Mouse (Mus musculus): Measurements from ENCODE around the gene Exoc2. TPM values are rescaled to one million over a fixed set of nuclear protein-coding genes. Genes with fewer than 3 reads are reported as not detected.

Gene Exoc2
- polyA plus RNA-seq, 1 experiment = 12.6 TPM

DNA sequence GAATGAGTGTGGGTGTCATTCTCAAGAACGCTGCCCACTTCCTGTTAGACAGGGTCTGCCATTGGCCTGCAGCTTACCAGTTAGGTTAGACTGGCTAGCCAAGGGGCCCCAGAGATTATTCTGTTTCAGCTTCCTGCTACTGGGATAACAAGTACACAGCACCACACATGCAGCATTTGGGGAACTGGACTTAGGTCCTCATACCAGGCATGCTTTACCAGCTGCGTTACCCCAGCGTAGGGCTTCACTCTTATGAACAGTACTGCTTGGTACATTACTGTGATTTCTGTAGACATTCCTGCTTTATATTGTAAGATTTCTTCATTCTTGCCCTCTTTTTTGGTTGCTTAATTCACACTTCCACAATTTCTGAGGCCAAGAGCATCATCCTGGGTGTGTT lies 43.7 kb upstream of the Exoc2 start:
- Histone ChIP-seq H3K79me2 (ENCODE audit: control insufficient read depth, insufficient read depth) (no peaks in the 10 kb centered on the region), H3K36me3 (ENCODE audit: control insufficient read depth, insufficient read depth) (no peaks in the 10 kb centered on the region), H3K4me2 (ENCODE audit: low read depth) (no peak overlapping the region), H3K4me3 (no peak overlapping the region), H3K27me3 (ENCODE audit: control insufficient read depth, insufficient read depth, insufficient read length) (no peaks in the 10 kb centered on the region), H3ac (ENCODE audit: control insufficient read depth, insufficient read length) (no peak overlapping the region)
- TF ChIP-seq REST (IDR thresholded peaks at IDR 0.05; ENCODE audit: insufficient read depth, insufficient read length) (no peak), POLR2A (IDR thresholded peaks at IDR 0.05; ENCODE audit: insufficient read length, low read depth) (no peak), E2F4 (IDR thresholded peaks at IDR 0.05; ENCODE audit: insufficient read depth) (no peak), MAX (IDR thresholded peaks at IDR 0.05; ENCODE audit: low read depth) (no peak), TCF3 (IDR thresholded peaks at IDR 0.05; ENCODE audit: insufficient read length, low read depth) (no peak), MYOG (IDR thresholded peaks at IDR 0.05; ENCODE audit: control insufficient read depth in 1 of 3, insufficient read depth in 1 of 3, insufficient read length in 2 of 3, low read depth in 2 of 3) (no peak), SRF (IDR thresholded peaks at IDR 0.05; ENCODE audit: control insufficient read depth, insufficient read length, low read depth) (no peak), CEBPB (IDR thresholded peaks at IDR 0.05; ENCODE audit: insufficient read depth, poor library complexity, severe bottlenecking) (no peak), POLR2AphosphoS2 (IDR thresholded peaks at IDR 0.05; ENCODE audit: insufficient read length, low read depth) (no peak), USF1 (IDR thresholded peaks at IDR 0.05; ENCODE audit: low read depth) (no peak), TCF12 (IDR thresholded peaks at IDR 0.05; ENCODE audit: insufficient read depth, poor library complexity, severe bottlenecking) (no peak), MYOD1 (IDR thresholded peaks at IDR 0.05; ENCODE audit: control insufficient read depth in 1 of 3, insufficient read length in 2 of 3, low read depth in 2 of 3) (no peak)

DNA sequence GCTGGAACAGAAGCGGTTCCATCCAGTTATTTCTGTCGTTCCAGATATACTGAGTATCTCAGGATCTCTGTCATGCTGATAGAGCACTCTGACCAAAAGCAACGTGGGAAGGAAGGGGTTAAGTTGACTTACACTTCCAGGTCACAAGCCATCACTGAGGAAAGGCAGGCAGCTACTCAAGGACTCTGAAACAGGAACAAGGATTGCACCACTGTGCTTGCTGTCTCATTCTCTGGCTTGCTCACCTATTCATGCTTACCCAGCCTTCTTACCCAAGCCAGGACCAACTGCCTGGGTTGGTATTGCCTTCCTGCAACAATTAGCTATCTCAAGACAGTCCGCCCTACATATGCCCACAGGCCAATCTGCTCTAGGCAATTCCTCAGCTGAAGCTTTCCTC lies 31.1 kb upstream of the Exoc2 start:
- Histone ChIP-seq H3K36me3 (ENCODE audit: control insufficient read depth, insufficient read depth) (no peaks in the 10 kb centered on the region), H3K79me2 (ENCODE audit: control insufficient read depth, insufficient read depth) (no peaks in the 10 kb centered on the region), H3K4me3 (no peak overlapping the region), H3K27me3 (ENCODE audit: control insufficient read depth, insufficient read depth, insufficient read length) (peaks cover 12% of the 10 kb centered on the region), H3ac (ENCODE audit: control insufficient read depth, insufficient read length) (no peak overlapping the region), H3K4me2 (ENCODE audit: low read depth) (no peak overlapping the region)
- no peak for TF ChIP-seq MYOG (IDR thresholded peaks at IDR 0.05; ENCODE audit: control insufficient read depth in 1 of 3, insufficient read depth in 1 of 3, insufficient read length in 2 of 3, low read depth in 2 of 3)
- no peak for TF ChIP-seq TCF3 (IDR thresholded peaks at IDR 0.05; ENCODE audit: insufficient read length, low read depth)
- TF ChIP-seq POLR2A (IDR thresholded peaks at IDR 0.05; ENCODE audit: insufficient read length, low read depth) = no peak
- no peak for TF ChIP-seq REST (IDR thresholded peaks at IDR 0.05; ENCODE audit: insufficient read depth, insufficient read length)
- TF ChIP-seq USF1 (IDR thresholded peaks at IDR 0.05; ENCODE audit: low read depth) = no peak
- TF ChIP-seq TCF12 (IDR thresholded peaks at IDR 0.05; ENCODE audit: insufficient read depth, poor library complexity, severe bottlenecking) = no peak
- no peak for TF ChIP-seq MAX (IDR thresholded peaks at IDR 0.05; ENCODE audit: low read depth)
- no peak for TF ChIP-seq CEBPB (IDR thresholded peaks at IDR 0.05; ENCODE audit: insufficient read depth, poor library complexity, severe bottlenecking)
- TF ChIP-seq E2F4 (IDR thresholded peaks at IDR 0.05; ENCODE audit: insufficient read depth) = no peak
- no peak for TF ChIP-seq POLR2AphosphoS2 (IDR thresholded peaks at IDR 0.05; ENCODE audit: insufficient read length, low read depth)
- TF ChIP-seq SRF (IDR thresholded peaks at IDR 0.05; ENCODE audit: control insufficient read depth, insufficient read length, low read depth) = no peak
- no peak for TF ChIP-seq MYOD1 (IDR thresholded peaks at IDR 0.05; ENCODE audit: control insufficient read depth in 1 of 3, insufficient read length in 2 of 3, low read depth in 2 of 3)

DNA sequence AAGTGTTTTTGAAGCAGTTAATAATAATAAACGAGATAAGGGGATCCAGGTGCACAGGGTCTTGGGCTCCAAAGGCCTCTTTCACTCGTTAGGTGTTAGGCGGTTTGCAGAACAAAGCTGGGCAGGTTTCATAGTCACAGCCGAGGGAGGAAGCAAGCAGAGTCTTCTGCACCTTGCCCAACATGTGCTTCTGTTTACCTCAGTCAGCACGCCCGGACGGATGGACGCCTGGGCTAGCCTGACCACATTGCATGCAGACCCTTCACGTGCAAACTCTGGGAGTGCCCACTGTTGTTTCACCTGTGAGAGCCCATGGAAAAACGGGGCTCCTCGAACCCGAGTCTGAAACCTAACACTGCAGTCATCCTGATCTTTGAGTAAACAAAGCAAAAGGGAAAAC lies 30.6 kb upstream of the Exoc2 start:
- no peak overlapping the region for H3K4me3 ChIP-seq
- TF ChIP-seq TCF12 (IDR thresholded peaks at IDR 0.05; ENCODE audit: insufficient read depth, poor library complexity, severe bottlenecking) (no peak), MYOD1 (IDR thresholded peaks at IDR 0.05; ENCODE audit: control insufficient read depth in 1 of 3, insufficient read length in 2 of 3, low read depth in 2 of 3) (no peak), MAX (IDR thresholded peaks at IDR 0.05; ENCODE audit: low read depth) (no peak), USF1 (IDR thresholded peaks at IDR 0.05; ENCODE audit: low read depth) (no peak), SRF (IDR thresholded peaks at IDR 0.05; ENCODE audit: control insufficient read depth, insufficient read length, low read depth) (no peak), MYOG (IDR thresholded peaks at IDR 0.05; ENCODE audit: control insufficient read depth in 1 of 3, insufficient read depth in 1 of 3, insufficient read length in 2 of 3, low read depth in 2 of 3) (no peak), REST (IDR thresholded peaks at IDR 0.05; ENCODE audit: insufficient read depth, insufficient read length) (no peak), CEBPB (IDR thresholded peaks at IDR 0.05; ENCODE audit: insufficient read depth, poor library complexity, severe bottlenecking) (no peak)

DNA sequence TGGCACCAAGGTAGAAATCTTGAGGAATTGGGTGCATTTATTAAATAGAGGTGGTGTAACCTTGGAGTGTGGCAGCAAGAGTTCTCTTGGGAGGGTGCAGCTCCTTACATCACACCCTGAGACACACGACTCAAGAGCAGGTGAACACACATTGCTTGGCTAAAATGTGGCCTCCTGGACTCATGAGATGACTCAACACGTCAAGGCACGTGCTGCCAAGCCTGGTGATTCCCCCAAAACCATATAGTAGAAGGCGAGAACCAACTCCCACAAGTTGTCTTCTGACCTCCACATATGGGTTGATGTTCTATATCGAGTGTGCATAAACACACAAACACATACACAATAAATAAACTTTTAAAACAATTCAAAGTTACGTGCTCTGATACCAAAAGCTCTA lies 25.9 kb upstream of the Exoc2 start:
- Histone ChIP-seq H3ac (ENCODE audit: control insufficient read depth, insufficient read length) (no peak overlapping the region), H3K27me3 (ENCODE audit: control insufficient read depth, insufficient read depth, insufficient read length) (peaks cover 23% of the 10 kb centered on the region), H3K4me2 (ENCODE audit: low read depth) (no peak overlapping the region), H3K36me3 (ENCODE audit: control insufficient read depth, insufficient read depth) (no peaks in the 10 kb centered on the region), H3K4me3 (no peak overlapping the region), H3K79me2 (ENCODE audit: control insufficient read depth, insufficient read depth) (no peaks in the 10 kb centered on the region)
- TF ChIP-seq TCF12 (IDR thresholded peaks at IDR 0.05; ENCODE audit: insufficient read depth, poor library complexity, severe bottlenecking) (no peak), POLR2A (IDR thresholded peaks at IDR 0.05; ENCODE audit: insufficient read length, low read depth) (no peak), E2F4 (IDR thresholded peaks at IDR 0.05; ENCODE audit: insufficient read depth) (no peak), POLR2AphosphoS2 (IDR thresholded peaks at IDR 0.05; ENCODE audit: insufficient read length, low read depth) (no peak), MYOD1 (IDR thresholded peaks at IDR 0.05; ENCODE audit: control insufficient read depth in 1 of 3, insufficient read length in 2 of 3, low read depth in 2 of 3) (no peak), CEBPB (IDR thresholded peaks at IDR 0.05; ENCODE audit: insufficient read depth, poor library complexity, severe bottlenecking) (no peak), REST (IDR thresholded peaks at IDR 0.05; ENCODE audit: insufficient read depth, insufficient read length) (no peak), MYOG (IDR thresholded peaks at IDR 0.05; ENCODE audit: control insufficient read depth in 1 of 3, insufficient read depth in 1 of 3, insufficient read length in 2 of 3, low read depth in 2 of 3) (no peak), MAX (IDR thresholded peaks at IDR 0.05; ENCODE audit: low read depth) (no peak), USF1 (IDR thresholded peaks at IDR 0.05; ENCODE audit: low read depth) (no peak), SRF (IDR thresholded peaks at IDR 0.05; ENCODE audit: control insufficient read depth, insufficient read length, low read depth) (no peak)

More for the DNA sequence above, 30.6 kb upstream of the Exoc2 start:
- Histone ChIP-seq H3K27me3 (ENCODE audit: control insufficient read depth, insufficient read depth, insufficient read length) (peaks cover 15% of the 10 kb centered on the region), H3K79me2 (ENCODE audit: control insufficient read depth, insufficient read depth) (no peaks in the 10 kb centered on the region), H3K4me2 (ENCODE audit: low read depth) (no peak overlapping the region), H3ac (ENCODE audit: control insufficient read depth, insufficient read length) (no peak overlapping the region), H3K36me3 (ENCODE audit: control insufficient read depth, insufficient read depth) (no peaks in the 10 kb centered on the region)
